Mouse (Mus musculus) stomach, postnatal 0 days (tissue): ENCODE data around the gene Cyfip2.

Experiments used
- CTCF ChIP-seq: IDR thresholded peaks from 2 replicates; pipeline ENCODE4 v1.5.1; 2016; ENCODE audit warnings: antibody characterized with exemption, low read depth, mild to moderate bottlenecking, moderate library complexity
- EP300 ChIP-seq: optimal IDR thresholded peaks from 2 replicates; pipeline ENCODE3; 2016; ENCODE audit warnings: antibody characterized with exemption

DNA sequence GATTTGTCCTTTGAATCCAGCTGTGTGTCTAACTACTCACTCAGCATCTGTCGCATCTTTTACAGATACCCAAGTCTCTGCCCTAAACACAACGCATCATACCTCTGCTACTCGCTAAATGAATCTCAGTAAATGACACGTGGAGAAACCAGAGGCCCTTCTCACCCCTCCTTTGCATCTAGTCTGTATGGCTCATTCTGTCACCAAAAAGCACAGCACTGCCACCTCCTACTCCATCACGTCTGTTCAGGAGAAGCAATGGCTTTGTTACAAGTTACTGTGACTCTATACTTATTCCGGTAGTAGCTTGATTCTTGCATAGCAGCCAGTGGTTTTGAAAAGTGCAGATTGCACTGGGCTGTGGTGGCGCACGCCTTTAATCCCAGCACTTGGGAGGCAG lies 155.7 kb downstream of the Cyfip2 start:
- no peak for TF ChIP-seq CTCF
- no peak for TF ChIP-seq EP300
